In genomic region chr4:128693207-128693606, GRCm38 (mm10) we compare ENCODE assay signal across 13 mouse cellular contexts. TPM values are rescaled to one million over a fixed set of nuclear protein-coding genes. Genes with fewer than 3 reads are reported as not detected.
DNase-seq lines count a peak whose midpoint lies in the region; ATAC-seq lines count a peak whose summit lies in the region.
"Had no signal": no experiment of that assay in that cellular context is flagged by ENCODE, and none has a peak within 500 bp of the region (broad histone marks: within the 10 kb centered on the region; RNA-seq: fewer than 3 reads in every experiment).

No protein-coding gene starts in this region.

- H3K36me3 ChIP-seq in heart, embryonic 10.5 days: no peaks in the 10 kb centered on the region
- no peaks in the 10 kb centered on the region for H3K36me3 ChIP-seq in midbrain, embryonic 13.5 days
- no peaks in the 10 kb centered on the region for H3K36me3 ChIP-seq in midbrain, embryonic 14.5 days (ENCODE audit: control insufficient read depth, insufficient read depth, low read length)
- no peaks in the 10 kb centered on the region for H3K36me3 ChIP-seq in hindbrain, embryonic 13.5 days
- H3K36me3 ChIP-seq in neural tube, embryonic 14.5 days (ENCODE audit: control insufficient read depth, insufficient read depth, low read length): no peaks in the 10 kb centered on the region

- WGBS in heart, embryonic 10.5 days: 58% methylated on average over 5 of the region's 5 CpGs
- 51% methylated on average over 5 of the region's 5 CpGs for WGBS in midbrain, embryonic 13.5 days
- 53% methylated on average over 5 of the region's 5 CpGs for WGBS in midbrain, embryonic 14.5 days
- 45% methylated on average over 5 of the region's 5 CpGs for WGBS in hindbrain, embryonic 13.5 days
- WGBS in neural tube, embryonic 14.5 days: 42% methylated on average over 5 of the region's 5 CpGs

- DNase-seq in heart, embryonic 10.5 days (ENCODE audit: low spot score): no peak
- no peak for DNase-seq in heart, postnatal 10 days
- DNase-seq in midbrain, embryonic 14.5 days: no peak
- DNase-seq in liver: no peak
- DNase-seq in urinary bladder, adult 18-20 months (ENCODE audit: low spot score in 2 of 2): no peak
- DNase-seq: adrenal gland, postnatal 25 days; cerebellum, adult 2 months; gastrocnemius, adult 2 months; thymus, postnatal 4 days had no signal

- peak overlapping the region; percentile 5; the same call in 1 of the 2 replicates for H3K9ac ChIP-seq in midbrain, embryonic 13.5 days (replicated peaks)
- no peak overlapping the region; the same call in 1 of the 2 replicates for H3K9ac ChIP-seq in midbrain, embryonic 14.5 days (replicated peaks; ENCODE audit: low read length)
- H3K9ac ChIP-seq in hindbrain, embryonic 13.5 days: peak overlapping the region; percentile 11; the same call in 1 of the 2 replicates
- H3K9ac ChIP-seq in neural tube, embryonic 14.5 days (replicated peaks; ENCODE audit: low read depth, low read length): no peak overlapping the region

- H3K4me2 ChIP-seq in midbrain, embryonic 13.5 days (replicated peaks): no peak overlapping the region
- no peak overlapping the region for H3K4me2 ChIP-seq in midbrain, embryonic 14.5 days (ENCODE audit: low read length)
- H3K4me2 ChIP-seq in hindbrain, embryonic 13.5 days: no peak overlapping the region
- H3K4me2 ChIP-seq in neural tube, embryonic 14.5 days (ENCODE audit: low read depth, low read length): no peak overlapping the region

- peaks cover 3% of the 10 kb centered on the region; the same call in 1 of the 2 replicates for H3K27me3 ChIP-seq in heart, embryonic 10.5 days (ENCODE audit: insufficient read depth, poor library complexity, severe bottlenecking)
- no peaks in the 10 kb centered on the region for H3K27me3 ChIP-seq in midbrain, embryonic 13.5 days
- no peaks in the 10 kb centered on the region for H3K27me3 ChIP-seq in midbrain, embryonic 14.5 days (ENCODE audit: control insufficient read depth, insufficient read depth, low read length)
- no peaks in the 10 kb centered on the region for H3K27me3 ChIP-seq in hindbrain, embryonic 13.5 days
- no peaks in the 10 kb centered on the region for H3K27me3 ChIP-seq in neural tube, embryonic 14.5 days (ENCODE audit: control insufficient read depth, insufficient read depth, low read length)
- H3K27me3 ChIP-seq: Patski had no signal

- H3K4me1 ChIP-seq in heart, embryonic 10.5 days: peaks cover 56% of the 10 kb centered on the region
- peaks cover 64% of the 10 kb centered on the region for H3K4me1 ChIP-seq in midbrain, embryonic 13.5 days (replicated peaks)
- peaks cover 35% of the 10 kb centered on the region for H3K4me1 ChIP-seq in midbrain, embryonic 14.5 days (ENCODE audit: control insufficient read depth, insufficient read depth, low read length)
- peaks cover 96% of the 10 kb centered on the region for H3K4me1 ChIP-seq in hindbrain, embryonic 13.5 days (replicated peaks)
- peaks cover 66% of the 10 kb centered on the region for H3K4me1 ChIP-seq in neural tube, embryonic 14.5 days (ENCODE audit: control insufficient read depth, insufficient read depth, low read length)

- H3K9me3 ChIP-seq in heart, embryonic 10.5 days: no peaks in the 10 kb centered on the region
- no peaks in the 10 kb centered on the region for H3K9me3 ChIP-seq in midbrain, embryonic 13.5 days
- H3K9me3 ChIP-seq in midbrain, embryonic 14.5 days (ENCODE audit: control insufficient read depth, low read length): no peaks in the 10 kb centered on the region
- no peaks in the 10 kb centered on the region for H3K9me3 ChIP-seq in hindbrain, embryonic 13.5 days
- H3K9me3 ChIP-seq in neural tube, embryonic 14.5 days (ENCODE audit: control insufficient read depth, low read length): no peaks in the 10 kb centered on the region

- H3K27ac ChIP-seq in heart, embryonic 10.5 days: peak overlapping the region; percentile 31
- H3K27ac ChIP-seq in midbrain, embryonic 13.5 days: no peak overlapping the region
- no peak overlapping the region for H3K27ac ChIP-seq in midbrain, embryonic 14.5 days (replicated peaks; ENCODE audit: low read depth, low read length)
- peak overlapping the region; percentile 69 for H3K27ac ChIP-seq in hindbrain, embryonic 13.5 days
- H3K27ac ChIP-seq in neural tube, embryonic 14.5 days (ENCODE audit: low read depth, low read length): peak overlapping the region; percentile 52; the same call in 1 of the 2 replicates
- H3K27ac ChIP-seq: gastrocnemius, adult 2 months had no signal

- no peak overlapping the region for H3K4me3 ChIP-seq in heart, embryonic 10.5 days
- H3K4me3 ChIP-seq in midbrain, embryonic 13.5 days (replicated peaks): no peak overlapping the region
- no peak overlapping the region for H3K4me3 ChIP-seq in midbrain, embryonic 14.5 days (replicated peaks; ENCODE audit: low read depth, low read length)
- no peak overlapping the region for H3K4me3 ChIP-seq in hindbrain, embryonic 13.5 days
- no peak overlapping the region for H3K4me3 ChIP-seq in neural tube, embryonic 14.5 days (ENCODE audit: low read depth, low read length)
- H3K4me3 ChIP-seq: gastrocnemius, adult 2 months had no signal

- intact Hi-C loops in heart, postnatal 10 days (cut with DNase I): no loop called here

- no peak for ATAC-seq in midbrain, embryonic 13.5 days
- no peak for ATAC-seq in midbrain, embryonic 14.5 days (ENCODE audit: low FRiP score, low TSS enrichment)
- ATAC-seq in hindbrain, embryonic 13.5 days (ENCODE audit: low FRiP score): no peak
- ATAC-seq in neural tube, embryonic 14.5 days (ENCODE audit: low read depth): no peak
- ATAC-seq: Patski had no signal

RNA-seq across cellular contexts. Expression of gene Phc2, which starts 38.7 kb away (rescaled TPM):
- polyA plus RNA-seq in heart, embryonic 10.5 days (2016; fragmentation: Nextera tagmentation; extraction: Ambion mirVana): 24.5 and 35.2 TPM in 2 replicates
- total RNA-seq in heart, postnatal 10 days (2021): 10 to 100 TPM; 68.1 to 70.8 TPM
- 30.0 and 36.1 TPM in 2 replicates for polyA plus RNA-seq in midbrain, embryonic 13.5 days (2015; fragmentation: Nextera tagmentation; extraction: Ambion mirVana)
- polyA plus RNA-seq in midbrain, embryonic 14.5 days (2014; fragmentation: Nextera tagmentation; extraction: Ambion mirVana): 48.4 and 54.2 TPM in 2 replicates
- 31.3 and 35.8 TPM in 2 replicates for polyA plus RNA-seq in hindbrain, embryonic 13.5 days (2015; fragmentation: Nextera tagmentation; extraction: Ambion mirVana)
- 31.9 and 48.8 TPM in 2 replicates for polyA plus RNA-seq in neural tube, embryonic 14.5 days (2014; fragmentation: Nextera tagmentation; extraction: Ambion mirVana)

Comparison
In these comparisons a context has a peak if more than half of its experiments do, and no peak if none do; other contexts are left out.
1. H3K9ac ChIP-seq: peak in midbrain, embryonic 13.5 days (single experiment) and hindbrain, embryonic 13.5 days (single experiment); none in midbrain, embryonic 14.5 days (single experiment) and neural tube, embryonic 14.5 days (single experiment).
2. H3K27ac ChIP-seq: peak in heart, embryonic 10.5 days (single experiment), hindbrain, embryonic 13.5 days (single experiment) and neural tube, embryonic 14.5 days (single experiment); none in midbrain, embryonic 13.5 days (single experiment) and midbrain, embryonic 14.5 days (single experiment).